Mouse (Mus musculus) embryonic facial prominence, embryonic 14.5 days (tissue): ENCODE data around the gene Acot6. TPM values are rescaled to one million over a fixed set of nuclear protein-coding genes. Genes with fewer than 3 reads are reported as not detected.
"Not testable (repeated sequence)": the region's sequence is repeated elsewhere in the genome, so short reads cannot be mapped to it uniquely, and the experiment has no call there.

Experiments
- ATAC-seq: fragments of 200-750 bp; cut with Nextera tagmentation; 2 replicates; pipeline ENCODE4 v1.8.0; 2017; ENCODE audit warnings: low read depth, moderate number of reproducible peaks, moderate TSS enrichment
- DNase-seq: peaks from one replicate; pipeline ENCODE4 v3.0.0-alpha.2; 2015; ENCODE audit warnings: low spot score
- H3K27ac ChIP-seq: fragments of 300-500 bp; sonication (generic); replicated peaks from 2 replicates; pipeline ENCODE4 v1.5.1; 2014; ENCODE audit warnings: low read depth, mild to moderate bottlenecking, low read length, moderate library complexity
- H3K27me3 ChIP-seq: fragments of 300-500 bp; sonication (generic); replicated peaks from 2 replicates; pipeline ENCODE4 v1.6.1; 2014; ENCODE audit warnings: low read length; ENCODE audit not compliant: control insufficient read depth, insufficient read depth
- H3K36me3 ChIP-seq: fragments of 300-500 bp; sonication (generic); 2 replicates; pipeline ENCODE4 v1.6.1; 2014; ENCODE audit warnings: low read length, mixed read lengths; ENCODE audit not compliant: control insufficient read depth, insufficient read depth
- H3K4me1 ChIP-seq: fragments of 300-500 bp; sonication (generic); 2 replicates; pipeline ENCODE4 v1.6.1; 2014; ENCODE audit warnings: antibody characterized with exemption, low read length; ENCODE audit not compliant: control insufficient read depth, insufficient read depth
- H3K4me2 ChIP-seq: fragments of 300-500 bp; sonication (generic); 2 replicates; pipeline ENCODE4 v1.6.1; 2014; ENCODE audit warnings: low read depth, mild to moderate bottlenecking, low read length, moderate library complexity, mixed read lengths
- H3K4me3 ChIP-seq: fragments of 300-500 bp; sonication (generic); 2 replicates; pipeline ENCODE4 v1.5.1; 2014; ENCODE audit warnings: low read depth, mild to moderate bottlenecking, low read length
- H3K9ac ChIP-seq: fragments of 300-500 bp; sonication (generic); 2 replicates; pipeline ENCODE4 v1.6.1; 2014; ENCODE audit warnings: low read depth, mild to moderate bottlenecking, low read length, moderate library complexity, mixed read lengths
- H3K9me3 ChIP-seq: fragments of 300-500 bp; sonication (generic); 2 replicates; pipeline ENCODE4 v1.6.1; 2016; ENCODE audit warnings: low read length; ENCODE audit not compliant: control insufficient read depth
- WGBS: fragments of 180-500 bp; shearing (Covaris S2); extraction: QIAGEN DNeasy Blood & Tissue Kit; methylation state at CpG from one replicate; pipeline ENCODE4 v1.1.7; 2014; 5-methylcytosine and 5-hydroxymethylcytosine counted together
- polyA plus RNA-seq: library from polyadenylated mRNA; unstranded; fragments of >200 nt; fragmentation: Nextera tagmentation; extraction: Ambion mirVana; gene quantifications from 2 replicates; pipeline ENCODE4 v1.2.1, GENCODE M21; 2014

Acot6 gene
- polyA plus RNA-seq, 1 experiment from 2014 or later, result 2.3 TPM

DNA sequence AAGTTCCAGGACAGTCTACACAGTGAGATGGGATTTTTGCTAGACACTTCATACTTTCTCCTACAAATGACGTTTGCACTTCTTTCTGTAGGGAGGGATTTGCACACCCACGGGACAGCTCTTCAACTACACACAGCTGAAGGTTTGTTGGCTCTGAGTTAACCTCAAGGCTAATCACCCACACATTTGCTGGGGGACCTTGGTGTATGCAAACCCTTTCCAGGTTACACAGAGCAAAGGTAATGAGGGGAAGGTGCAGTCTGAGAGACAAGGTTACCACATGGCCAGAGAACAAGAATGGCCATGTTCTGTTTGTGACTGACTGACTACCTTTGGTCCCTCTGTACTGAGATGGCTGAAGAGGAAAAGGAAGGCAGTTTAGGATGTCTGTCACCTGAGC is 16.6 kb upstream of the Acot6 start:
- no peak for ATAC-seq
- H3K4me2 ChIP-seq, result no peak overlapping the region
- H3K9ac ChIP-seq, result no peak overlapping the region
- 70% methylated on average over 2 of the region's 2 CpGs for WGBS
- no peaks in the 10 kb centered on the region for H3K4me1 ChIP-seq
- no peak for DNase-seq
- no peaks in the 10 kb centered on the region for H3K36me3 ChIP-seq
- no peaks in the 10 kb centered on the region for H3K9me3 ChIP-seq
- H3K27ac ChIP-seq, result no peak overlapping the region
- H3K27me3 ChIP-seq, result no peaks in the 10 kb centered on the region
- no peak overlapping the region for H3K4me3 ChIP-seq

DNA sequence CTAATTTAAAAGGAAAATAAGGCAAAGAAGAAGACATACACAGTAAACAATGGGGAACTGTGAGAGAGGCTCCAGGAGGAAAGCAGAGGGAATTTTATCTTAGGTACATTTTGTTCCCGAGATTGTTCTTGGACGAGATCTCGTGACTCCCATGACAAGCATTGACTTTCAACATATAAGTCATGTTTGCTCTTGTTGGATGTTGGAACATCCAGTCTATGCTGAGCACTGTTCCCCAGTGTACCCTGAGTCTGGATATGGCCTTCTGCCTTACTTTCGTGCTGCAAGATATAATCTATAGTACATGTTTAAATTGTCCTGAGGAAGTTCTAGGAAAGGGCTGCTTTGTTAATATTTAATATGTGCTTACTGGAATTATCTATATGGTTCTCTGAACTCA is 15.9 kb upstream of the Acot6 start:
- DNase-seq (no peak), ATAC-seq (no peak)
- H3K4me1 ChIP-seq, result no peaks in the 10 kb centered on the region
- no peak overlapping the region for H3K9ac ChIP-seq
- H3K9me3 ChIP-seq, result peaks cover 4% of the 10 kb centered on the region; the same call in 1 of the 2 replicates
- no peaks in the 10 kb centered on the region for H3K27me3 ChIP-seq
- 86% methylated on average over 4 of the region's 4 CpGs for WGBS
- H3K4me2 ChIP-seq, result no peak overlapping the region
- no peak overlapping the region for H3K4me3 ChIP-seq
- H3K27ac ChIP-seq, result no peak overlapping the region
- no peaks in the 10 kb centered on the region for H3K36me3 ChIP-seq

DNA sequence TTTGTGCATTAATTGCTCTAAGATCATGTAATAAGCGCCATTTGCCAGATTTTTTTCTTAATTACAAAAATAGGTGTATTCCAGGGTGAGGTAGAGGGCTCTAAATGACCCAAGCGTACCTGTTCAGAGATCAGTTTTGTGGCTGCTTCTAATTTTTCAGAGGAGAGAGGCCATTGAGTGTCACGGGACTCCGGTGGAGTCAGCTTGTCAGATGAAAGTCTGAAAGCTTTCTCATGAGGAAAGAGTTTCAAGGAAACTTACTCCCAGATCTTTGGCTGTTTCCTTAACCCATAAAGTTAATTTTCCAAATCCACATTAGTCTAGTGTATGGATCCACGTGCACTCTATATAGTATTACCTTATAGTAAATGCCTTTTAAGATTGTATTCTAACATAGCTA is 5.8 kb upstream of the Acot6 start:
- not testable (repeated sequence) for H3K36me3 ChIP-seq, ATAC-seq, H3K9ac ChIP-seq

DNA sequence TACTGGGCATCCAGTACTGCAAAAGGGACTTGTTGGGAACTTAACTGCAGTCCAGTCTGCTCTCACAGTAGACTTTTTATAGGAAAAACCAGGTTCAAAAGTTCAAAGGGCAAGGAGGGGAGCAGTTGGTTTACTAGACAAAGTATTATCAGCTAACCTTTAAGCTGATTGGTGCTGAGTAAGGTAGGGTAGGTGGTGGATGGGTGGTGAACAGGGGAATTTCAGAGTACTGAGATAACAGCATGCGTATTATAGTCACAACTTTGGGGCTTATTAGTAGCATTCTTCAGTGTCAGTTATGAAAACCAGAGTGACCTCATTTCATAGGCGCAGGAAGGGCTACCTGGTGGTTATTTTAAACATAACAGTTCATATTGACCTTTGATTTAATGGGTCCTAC is 849 bp upstream of the Acot6 start:
- Histone ChIP-seq H3K4me1 (0 out of 2 replicates have a peak, but pooled peaks cover 3% of the 10 kb centered on the region), H3K9me3 (0 out of 2 replicates have a peak, but pooled peaks cover 2% of the 10 kb centered on the region), H3K9ac (no peak overlapping the region), H3K4me2 (no peak overlapping the region), H3K4me3 (no peak overlapping the region), H3K27ac (no peak overlapping the region), H3K27me3 (no peaks in the 10 kb centered on the region), H3K36me3 (no peaks in the 10 kb centered on the region)
- ATAC-seq (no peak), DNase-seq (no peak)
- 93% methylated on average over 2 of the region's 2 CpGs for WGBS

More for the DNA sequence above, 5.8 kb upstream of the Acot6 start:
- H3K4me3 ChIP-seq, H3K4me2 ChIP-seq, DNase-seq, H3K4me1 ChIP-seq, H3K27ac ChIP-seq, H3K27me3 ChIP-seq: not testable (repeated sequence)
- peaks cover 18% of the 10 kb centered on the region; the same call in 1 of the 2 replicates for H3K9me3 ChIP-seq
- WGBS, result 89% methylated on average over 5 of the region's 5 CpGs

DNA sequence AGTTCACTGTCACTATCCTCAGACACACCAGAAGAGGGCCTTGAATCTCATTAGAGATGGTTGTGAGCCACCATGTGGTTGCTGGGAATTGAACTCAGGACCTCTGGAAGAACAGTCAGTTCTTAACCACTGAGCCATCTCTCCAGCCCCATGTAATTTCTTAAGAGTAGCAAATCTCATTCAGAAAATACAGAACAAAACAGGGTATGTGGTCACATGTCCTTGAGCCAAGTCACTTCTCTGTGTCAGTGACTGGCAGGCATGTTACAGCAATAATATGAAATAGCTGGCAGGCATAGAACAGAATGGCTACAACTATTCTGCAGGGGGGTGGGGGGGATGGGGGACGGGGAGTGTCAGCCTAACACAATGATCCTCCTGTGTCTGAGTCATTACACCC is 383 bp upstream of the Acot6 start:
- WGBS, result 73% methylated on average over 1 of the region's 1 CpGs
- Histone ChIP-seq H3K4me3 (peak overlapping the region; percentile 50), H3K27me3 (no peaks in the 10 kb centered on the region), H3K27ac (no peak overlapping the region), H3K9ac (no peak overlapping the region; the same call in 1 of the 2 replicates), H3K36me3 (no peaks in the 10 kb centered on the region), H3K4me1 (0 out of 2 replicates have a peak, but pooled peaks cover 3% of the 10 kb centered on the region), H3K9me3 (no peaks in the 10 kb centered on the region), H3K4me2 (peak overlapping the region; percentile 73)
- ATAC-seq, result no peak
- no peak for DNase-seq

DNA sequence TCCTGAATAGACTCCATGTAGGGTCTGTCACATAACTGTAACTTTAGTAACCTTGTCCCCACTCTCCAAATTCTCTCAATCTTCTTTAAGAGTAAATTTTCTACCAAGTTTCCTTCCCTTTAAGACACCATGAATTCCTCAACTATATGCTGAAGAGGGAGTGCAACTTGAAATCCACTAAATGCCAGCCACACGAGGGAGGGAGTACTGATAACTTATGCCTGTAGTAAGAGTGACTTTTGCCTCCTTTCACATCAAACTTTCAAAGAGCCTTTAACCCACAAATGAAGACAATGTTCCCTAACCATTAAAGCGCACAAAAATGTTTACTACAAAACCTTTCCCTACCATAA is 1.0 kb downstream of the Acot6 start:
- peak overlapping the region; percentile 50 for H3K4me3 ChIP-seq
- DNase-seq (no peak), ATAC-seq (no peak)
- no peaks in the 10 kb centered on the region for H3K36me3 ChIP-seq
- H3K9me3 ChIP-seq, result no peaks in the 10 kb centered on the region
- WGBS, result 53% methylated on average over 2 of the region's 2 CpGs
- H3K4me1 ChIP-seq, result 0 out of 2 replicates have a peak, but pooled peaks cover 3% of the 10 kb centered on the region
- no peak overlapping the region for H3K27ac ChIP-seq
- H3K9ac ChIP-seq, result peak overlapping the region; percentile 73; the same call in 1 of the 2 replicates
- no peaks in the 10 kb centered on the region for H3K27me3 ChIP-seq
- H3K4me2 ChIP-seq, result peak overlapping the region; percentile 73

DNA sequence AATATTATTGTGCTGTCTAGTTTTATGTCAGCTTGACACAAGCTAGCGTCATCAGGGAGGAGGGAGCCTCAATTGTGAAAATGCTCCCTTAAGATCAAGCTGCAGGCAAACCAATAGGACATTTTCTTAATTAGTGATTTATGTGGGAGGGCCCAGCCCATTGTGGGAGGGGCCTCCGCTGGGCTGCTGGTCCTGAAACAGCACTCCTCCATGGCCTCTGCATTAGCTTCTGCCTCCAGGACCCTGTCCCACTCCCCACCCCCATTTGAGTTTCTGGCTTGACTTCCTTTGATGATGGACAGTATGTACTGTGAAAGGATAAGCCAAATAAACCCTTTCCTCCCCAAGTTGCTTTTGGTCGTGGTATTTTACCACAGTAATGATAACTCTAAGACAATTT is 6.6 kb downstream of the Acot6 start:
- no peak for ATAC-seq
- Histone ChIP-seq H3K4me1 (no peaks in the 10 kb centered on the region), H3K4me2 (no peak overlapping the region), H3K9me3 (no peaks in the 10 kb centered on the region), H3K27ac (no peak overlapping the region), H3K36me3 (no peaks in the 10 kb centered on the region), H3K27me3 (no peaks in the 10 kb centered on the region), H3K9ac (no peak overlapping the region), H3K4me3 (no peak overlapping the region)
- DNase-seq, result no peak
- 87% methylated on average over 3 of the region's 3 CpGs for WGBS

DNA sequence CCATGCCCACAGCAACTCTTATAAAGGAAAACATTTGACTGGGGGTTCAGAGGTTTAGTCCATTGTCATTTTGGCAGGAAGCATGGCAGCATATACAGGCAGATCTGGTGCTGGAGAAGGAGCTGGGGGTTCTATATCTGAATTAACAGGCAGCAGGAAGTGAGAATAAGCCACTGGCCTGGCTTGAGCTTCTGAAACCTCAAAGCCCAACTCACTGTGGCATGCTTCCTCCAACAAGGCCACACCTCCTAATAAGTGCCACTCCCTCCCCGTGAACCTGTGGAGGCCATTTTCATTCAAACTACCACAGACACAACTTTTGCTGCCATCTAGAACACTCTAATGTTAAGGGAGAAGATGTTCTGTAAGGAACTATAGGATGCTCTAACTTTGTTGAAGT is 7.2 kb downstream of the Acot6 start:
- Histone ChIP-seq H3K9ac (no peak overlapping the region), H3K4me1 (no peaks in the 10 kb centered on the region), H3K4me2 (no peak overlapping the region), H3K27ac (no peak overlapping the region), H3K36me3 (no peaks in the 10 kb centered on the region), H3K9me3 (no peaks in the 10 kb centered on the region), H3K27me3 (no peaks in the 10 kb centered on the region), H3K4me3 (no peak overlapping the region)
- WGBS, result 63% methylated on average over 1 of the region's 1 CpGs
- ATAC-seq (no peak), DNase-seq (no peak)

DNA sequence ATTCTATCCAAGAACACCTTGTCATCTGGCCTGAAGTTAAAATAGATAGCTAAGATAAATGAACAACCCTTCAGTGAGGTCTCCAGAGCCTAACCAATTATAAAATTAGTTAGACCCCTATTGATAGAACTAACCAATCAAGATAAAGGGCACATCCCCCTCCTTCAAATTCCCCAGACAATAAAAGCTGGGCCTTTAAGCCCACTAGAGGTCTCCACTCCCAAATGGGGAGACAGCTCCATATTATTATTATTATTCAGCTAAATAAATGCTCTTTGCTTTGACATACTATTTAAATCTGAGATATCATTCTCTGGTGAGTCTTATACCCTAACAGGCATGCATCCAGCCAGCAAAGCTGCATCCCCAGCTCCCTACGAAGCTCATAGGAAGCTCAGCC is 9.5 kb downstream of the Acot6 start:
- Histone ChIP-seq H3K36me3 (no peaks in the 10 kb centered on the region), H3K4me2 (no peak overlapping the region), H3K9ac (no peak overlapping the region), H3K4me3 (no peak overlapping the region), H3K27ac (no peak overlapping the region), H3K4me1 (peaks cover 4% of the 10 kb centered on the region; the same call in 1 of the 2 replicates), H3K9me3 (no peaks in the 10 kb centered on the region), H3K27me3 (no peaks in the 10 kb centered on the region)
- 76% methylated on average over 1 of the region's 1 CpGs for WGBS
- ATAC-seq (no peak), DNase-seq (no peak)
